Mouse (Mus musculus): Measurements from ENCODE around the gene Gabra5.

The Gabra5 gene

GRCm38 (mm10) chr7:57509681-57510141 is at the start of gene Gabra5:
TSS of gene Gabra5 (minus strand) at chr7:57510059.
- DNase-seq (ENCODE audit: low read depth, low spot score) = no peak

- peak; percentile 44 for DNase-seq (ENCODE audit: low read depth, low spot score)
Measured at GRCm38 (mm10) chr7:57538565-57538964, 28.7 kb upstream of the Gabra5 start.

- DNase-seq (ENCODE audit: low read depth, low spot score) = no peak
Measured at GRCm38 (mm10) chr7:57532676-57533075, 22.8 kb upstream of the Gabra5 start.

GRCm38 (mm10) chr7:57529954-57530353 is 20.1 kb upstream of the Gabra5 start:
- DNase-seq (ENCODE audit: low read depth, low spot score) = peak; percentile 9

- no peak for DNase-seq (ENCODE audit: low read depth, low spot score)
Measured at GRCm38 (mm10) chr7:57529451-57529850, 19.6 kb upstream of the Gabra5 start.

DNA sequence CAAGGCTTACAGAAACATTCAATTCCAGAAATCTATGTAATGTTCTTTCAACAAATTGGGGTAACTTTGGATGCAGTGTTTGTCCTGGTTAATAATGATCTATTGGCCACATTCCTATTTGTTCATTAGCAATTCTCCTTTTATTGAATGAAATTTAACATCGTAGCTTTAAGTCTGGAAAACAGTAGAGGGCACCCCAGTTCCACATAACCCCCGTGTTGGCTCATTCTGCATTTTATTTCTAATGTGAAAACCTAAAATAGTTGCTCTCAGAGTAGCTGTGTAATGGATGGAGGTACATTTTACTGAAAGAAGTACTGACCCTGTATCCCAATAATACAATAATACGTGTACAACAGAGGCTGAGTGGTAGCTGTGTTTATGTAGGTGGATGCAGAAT is 3.1 kb upstream of the Gabra5 start:
- peak; percentile 10 for DNase-seq (ENCODE audit: low read depth, low spot score)

DNA sequence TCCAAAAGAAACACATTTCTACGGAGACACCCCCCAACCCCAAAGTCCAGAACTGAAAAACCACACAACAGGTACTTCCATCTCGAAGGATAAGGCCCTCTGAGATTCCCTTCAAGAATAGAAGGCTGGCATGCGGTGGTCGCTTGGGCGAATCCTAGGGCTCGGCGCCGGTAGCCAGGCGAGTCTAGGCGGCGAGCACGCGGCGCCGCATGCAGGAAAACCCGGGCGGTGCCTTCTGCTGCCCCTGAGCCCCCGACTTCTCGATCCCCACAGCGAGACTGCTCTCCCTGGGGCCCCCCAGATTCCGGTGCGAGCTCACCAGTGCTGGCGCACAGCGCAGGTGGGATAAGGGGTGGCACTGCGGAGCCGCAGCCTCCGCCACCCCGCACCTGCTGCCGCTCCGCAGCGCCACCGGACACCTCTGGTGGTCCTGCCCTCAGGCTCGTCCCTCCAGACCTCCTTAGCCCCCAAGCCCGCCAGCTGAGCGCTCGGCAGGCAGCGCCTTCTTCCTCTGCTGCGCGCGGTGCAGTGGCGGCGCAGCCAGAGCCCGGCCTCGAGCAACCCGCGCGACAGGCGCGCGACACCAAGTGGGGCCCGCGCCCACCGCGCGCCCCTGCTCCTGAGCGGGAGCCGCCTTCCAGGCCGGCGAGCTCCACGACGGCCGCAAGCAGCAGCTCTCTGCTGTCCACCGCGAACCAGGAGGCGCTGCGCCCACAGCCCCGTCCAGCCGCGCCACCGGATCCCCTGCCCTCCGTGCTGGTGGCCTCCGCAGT is 813 bp downstream of the Gabra5 start:
- no peak for DNase-seq (ENCODE audit: low read depth, low spot score)

DNA sequence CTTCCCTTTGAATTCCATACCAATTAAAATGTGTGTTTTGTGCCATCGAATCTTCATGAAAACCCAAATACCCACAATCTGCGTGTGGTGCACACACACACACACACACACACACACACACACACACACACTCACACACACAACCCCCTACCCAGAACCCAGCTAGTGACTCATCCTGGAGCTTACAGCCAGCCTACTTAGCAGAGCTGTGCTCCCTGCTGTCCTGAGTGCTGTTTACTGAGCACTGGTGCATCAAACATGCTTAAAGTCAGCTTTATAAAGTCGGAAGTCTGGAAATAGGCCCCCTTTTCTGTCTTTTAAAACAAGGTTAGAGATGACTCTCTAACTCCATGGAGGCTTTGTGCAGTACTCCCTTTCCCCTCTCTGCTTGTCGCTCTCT is 7.0 kb downstream of the Gabra5 start:
- DNase-seq (ENCODE audit: low read depth, low spot score) = no peak

DNA sequence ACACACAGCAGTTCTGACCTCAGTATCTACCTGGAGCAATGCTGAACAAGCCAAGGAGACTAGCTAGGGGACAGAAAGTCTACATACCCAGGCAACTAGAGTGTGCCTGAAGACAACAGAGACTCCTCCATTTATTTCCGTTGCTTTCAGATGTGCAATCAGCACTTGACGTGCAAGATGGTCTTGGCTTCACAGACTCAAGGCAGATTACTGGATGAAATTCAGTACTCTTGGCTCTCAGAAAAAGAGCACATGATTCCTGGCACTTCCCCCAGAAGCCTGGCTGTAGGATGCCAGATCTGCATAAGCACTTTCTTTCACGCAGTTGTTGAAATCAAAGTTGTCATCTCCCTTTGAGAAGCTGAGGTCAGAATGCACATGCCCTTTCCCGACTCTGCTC is 18.1 kb downstream of the Gabra5 start:
- peak; percentile 1 for DNase-seq (ENCODE audit: low read depth, low spot score)

DNA sequence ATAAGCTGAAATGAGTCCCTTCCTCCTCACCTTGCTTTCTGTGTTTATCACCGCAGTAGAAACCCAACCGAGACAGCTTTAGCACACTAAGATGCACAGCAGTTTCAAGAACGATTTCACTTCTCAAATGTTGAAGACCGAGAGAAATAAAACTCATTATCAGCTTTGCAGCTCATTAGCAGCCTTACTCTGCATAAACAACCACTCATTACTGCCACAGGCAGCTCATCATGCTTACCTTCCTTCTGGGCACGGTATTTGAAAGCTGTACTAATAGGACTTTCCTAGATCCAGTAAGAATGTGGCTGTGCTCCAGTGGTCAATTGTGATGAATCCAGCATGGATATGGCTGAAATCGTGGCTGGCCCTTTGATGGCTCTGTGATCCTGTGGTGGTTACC is 23.0 kb downstream of the Gabra5 start:
- no peak for DNase-seq (ENCODE audit: low read depth, low spot score)

DNA sequence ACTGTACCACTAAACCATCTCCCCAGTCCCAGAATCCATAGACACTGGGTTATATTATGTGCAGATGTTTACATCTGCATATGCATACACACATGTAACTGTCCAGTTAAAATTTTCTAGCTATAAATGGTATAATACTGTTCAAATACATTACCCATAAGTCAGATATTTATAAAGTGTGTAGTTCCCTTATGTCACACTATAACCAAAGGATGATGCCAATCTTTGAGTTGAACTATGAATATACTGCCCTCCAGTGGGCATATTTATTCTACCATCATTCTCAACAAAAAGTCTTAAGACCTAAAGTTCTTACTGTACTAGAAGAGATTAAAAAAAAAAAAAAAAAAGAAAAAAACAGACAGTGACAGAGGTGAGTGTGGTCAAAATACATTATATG is 27.0 kb downstream of the Gabra5 start:
- peak; percentile 40 for DNase-seq (ENCODE audit: low read depth, low spot score)

DNA sequence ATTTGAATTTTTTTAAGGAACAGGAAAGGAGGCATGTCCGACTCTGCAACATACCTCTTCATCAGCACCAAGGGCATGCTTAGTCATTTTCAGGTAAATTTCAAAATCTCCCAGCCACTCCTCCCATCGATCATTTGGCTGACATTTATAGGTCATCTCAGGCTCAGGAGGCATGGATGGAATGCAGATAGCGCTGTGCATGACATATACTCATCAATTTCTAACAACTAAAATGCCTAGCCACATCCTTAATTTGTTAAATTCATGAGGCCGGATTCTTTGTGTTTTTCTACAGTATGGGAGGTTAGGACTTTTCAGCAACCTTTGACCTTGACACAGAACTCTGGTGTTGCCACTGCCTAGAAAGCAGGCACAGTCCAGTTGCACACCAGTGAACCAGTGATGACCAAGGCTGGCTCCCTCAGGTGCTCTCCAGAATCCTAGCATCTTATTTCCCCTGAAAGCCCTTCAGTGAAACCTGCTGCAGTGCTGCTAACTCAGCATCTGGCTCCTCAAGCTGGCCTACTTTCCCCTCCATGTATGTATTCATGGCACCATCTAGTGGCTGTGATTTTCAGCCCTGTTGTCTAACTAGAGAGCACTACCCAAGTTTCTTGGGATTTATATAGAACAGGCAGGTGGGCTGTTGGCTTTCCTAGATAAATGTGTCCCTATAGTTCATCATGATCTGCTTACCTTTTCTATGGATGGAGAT is 35.9 kb downstream of the Gabra5 start:
- peak; percentile 39 for DNase-seq (ENCODE audit: low read depth, low spot score)

DNA sequence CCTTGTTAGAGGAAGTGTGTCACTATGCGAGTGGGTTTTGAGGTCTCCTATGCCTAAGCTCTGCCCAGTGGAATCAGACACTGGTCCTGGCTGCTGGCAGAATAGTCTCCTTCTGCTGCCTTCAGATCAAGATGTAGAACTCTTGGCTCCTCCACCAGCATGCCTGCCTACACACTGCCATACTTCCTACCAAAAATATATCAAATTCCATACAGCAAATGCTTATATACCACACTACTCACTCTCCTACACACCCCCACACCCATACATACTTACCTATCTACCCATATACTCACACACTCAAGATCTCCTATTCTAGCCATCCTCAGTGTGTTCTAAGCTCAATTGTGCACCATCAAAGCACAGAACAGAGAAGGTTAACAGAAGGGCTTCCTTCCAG is 38.5 kb downstream of the Gabra5 start:
- DNase-seq (ENCODE audit: low read depth, low spot score) = no peak

GRCm38 (mm10) chr7:57460354-57460753 is 49.5 kb downstream of the Gabra5 start:
- no peak for DNase-seq (ENCODE audit: low read depth, low spot score)

- no peak for DNase-seq (ENCODE audit: low read depth, low spot score)
Measured at GRCm38 (mm10) chr7:57448239-57448638, 61.6 kb downstream of the Gabra5 start.

DNA sequence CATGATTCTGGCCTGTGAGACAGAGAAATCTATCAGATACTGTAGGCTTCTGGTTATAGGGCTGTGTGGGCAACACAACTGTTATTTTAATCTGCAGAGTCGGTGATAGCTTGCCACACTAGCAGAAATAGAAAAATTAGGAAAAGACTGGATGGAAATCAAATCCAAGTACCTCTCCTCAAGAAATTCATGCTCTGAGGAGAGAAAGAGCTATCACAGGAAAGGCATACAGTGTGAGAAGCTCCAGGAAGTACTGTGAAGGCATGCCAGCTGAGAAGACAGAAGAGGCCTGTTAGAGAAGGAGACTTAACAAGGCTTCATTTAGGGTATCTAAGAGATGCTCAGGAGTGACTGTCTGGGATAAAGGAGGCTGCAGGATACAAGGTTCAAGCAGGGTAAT is 87.2 kb downstream of the Gabra5 start:
- DNase-seq (ENCODE audit: low read depth, low spot score) = no peak

DNA sequence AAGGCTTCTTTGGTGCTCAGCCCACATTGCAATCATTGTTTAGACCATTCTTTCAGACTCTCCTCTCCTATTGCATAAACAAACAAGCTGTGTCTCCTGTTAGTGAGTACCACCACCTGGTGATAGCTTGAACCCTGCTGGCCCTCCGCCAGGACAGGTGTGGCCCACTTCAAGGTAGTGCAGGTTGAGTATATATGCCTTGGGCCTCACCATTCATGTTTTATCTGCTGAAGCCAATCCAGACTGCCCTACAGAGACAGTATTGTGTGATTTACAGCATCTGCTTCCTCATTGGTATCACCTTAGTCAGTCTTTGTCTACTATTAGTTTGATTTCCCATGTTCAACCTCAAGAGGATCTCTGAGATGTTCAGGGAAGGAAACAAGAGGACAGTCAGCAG is 88.8 kb downstream of the Gabra5 start:
- DNase-seq (ENCODE audit: low read depth, low spot score) = no peak

GRCm38 (mm10) chr7:57419392-57419791 is 90.5 kb downstream of the Gabra5 start, which contains the start of gene Gabrb3:
TSS of gene Gabrb3 (plus strand) at chr7:57419692.
- DNase-seq (ENCODE audit: low read depth, low spot score) = no peak

DNA sequence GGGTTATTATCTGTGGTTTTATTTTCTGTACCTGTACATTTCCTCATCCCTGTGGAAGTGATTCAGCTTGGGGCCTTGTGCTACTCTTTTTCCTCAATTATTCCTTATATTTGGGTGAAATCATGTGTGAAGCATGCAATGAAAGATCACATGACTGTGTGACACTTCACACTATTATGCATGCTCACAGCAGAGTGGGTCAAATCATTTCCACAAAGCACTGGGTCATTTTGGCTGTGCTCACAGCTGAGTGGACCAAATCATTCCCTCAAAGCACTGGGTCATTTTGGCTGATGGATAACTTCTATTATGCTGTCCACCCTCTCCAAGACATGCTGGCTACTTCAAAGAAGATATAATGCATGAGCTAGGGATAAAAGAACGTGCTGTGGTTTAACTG is 97.0 kb downstream of the Gabra5 start:
- no peak for DNase-seq (ENCODE audit: low read depth, low spot score)

DNA sequence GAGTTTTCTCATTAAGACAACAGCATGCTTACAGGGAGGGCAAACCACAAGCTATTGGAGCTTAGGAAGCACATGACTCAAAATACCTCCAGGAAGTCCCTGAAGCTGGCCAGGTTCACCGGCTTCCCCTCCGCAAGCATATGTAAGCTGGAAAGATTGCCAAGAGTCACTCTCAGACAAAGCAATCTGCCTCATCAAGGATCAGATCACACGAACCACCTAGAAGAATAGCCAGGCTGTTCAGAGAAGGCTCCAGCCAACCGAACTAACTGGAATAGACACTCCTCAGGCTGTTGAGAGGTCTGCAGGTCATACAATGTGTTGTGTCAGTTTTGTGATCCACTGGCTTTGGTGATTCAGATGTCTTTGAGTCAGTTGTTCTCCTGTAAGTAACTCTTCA is 98.7 kb downstream of the Gabra5 start:
- DNase-seq (ENCODE audit: low read depth, low spot score) = no peak

- no peak for DNase-seq (ENCODE audit: low read depth, low spot score)
Measured at GRCm38 (mm10) chr7:57393551-57393950, 116.3 kb downstream of the Gabra5 start.

DNA sequence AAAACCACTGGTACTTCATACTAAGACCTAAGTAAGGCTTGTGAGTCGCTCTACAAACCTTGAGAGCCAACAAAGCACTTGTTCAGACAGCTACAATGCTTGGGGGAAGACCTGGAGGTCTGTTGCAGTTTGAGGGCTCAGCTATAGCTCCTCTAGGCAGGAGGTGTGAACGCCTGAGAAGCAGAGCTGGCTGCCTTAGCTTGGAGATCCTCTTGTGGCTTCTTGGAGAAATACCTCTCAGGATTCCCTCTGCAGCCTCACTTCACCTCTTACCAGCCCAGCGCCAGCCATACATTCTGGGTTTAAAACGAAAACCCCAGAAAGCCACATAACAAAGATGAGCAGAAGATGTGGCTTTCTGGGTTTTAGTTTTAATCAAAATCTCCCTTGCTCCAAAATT is 119.8 kb downstream of the Gabra5 start:
- DNase-seq (ENCODE audit: low read depth, low spot score) = no peak

- no peak for DNase-seq (ENCODE audit: low read depth, low spot score)
Measured at GRCm38 (mm10) chr7:57387341-57387654, 122.6 kb downstream of the Gabra5 start.
